Mouse (Mus musculus): ENCODE data around the gene Smc1a. TPM values are rescaled to one million over a fixed set of nuclear protein-coding genes. Genes with fewer than 3 reads are reported as not detected.

Gene Smc1a
- 84.5 and 111 TPM in 2 replicates for polyA plus RNA-seq (2011; ENCODE audit: insufficient read depth, insufficient read length, low replicate concordance, missing spikeins)

GRCm38 (mm10) chrX:152016151-152017145 lies at the start of gene Smc1a, which contains the start of gene Ribc1:
Smc1a (plus strand) TSS chrX:152016428.
Ribc1 (minus strand) TSS chrX:152016295.
- 14% methylated on average over 64 of the region's 64 CpGs for WGBS
- Histone ChIP-seq H3K4me3 (replicated peaks; ENCODE audit: control insufficient read depth, low read depth, low read length) (peak within 1 kb of the TSS; percentile 74), H3K4me1 (ENCODE audit: control insufficient read depth, insufficient read depth, low read length) (no peaks in the 10 kb centered on the region; the same call in 1 of the 2 replicates), H3K27ac (ENCODE audit: control insufficient read depth, insufficient read depth, low read depth, low read length, poor library complexity) (peak within 1 kb of the TSS; percentile 81)
- TF ChIP-seq CTCF (IDR thresholded peaks at IDR 0.05; ENCODE audit: control insufficient read depth, insufficient read depth, low read length), result no peak
- TF ChIP-seq POLR2A (IDR thresholded peaks at IDR 0.05; ENCODE audit: borderline replicate concordance, control insufficient read depth, low read depth, low read length), result peak; percentile 41; the same call in 1 of the 2 replicates

GRCm38 (mm10) chrX:151999006-151999710 lies 17.1 kb upstream of the Smc1a start:
- TF ChIP-seq CTCF (IDR thresholded peaks at IDR 0.05; ENCODE audit: control insufficient read depth, insufficient read depth, low read length), result no peak
- no peak for TF ChIP-seq POLR2A (IDR thresholded peaks at IDR 0.05; ENCODE audit: borderline replicate concordance, control insufficient read depth, low read depth, low read length)
- H3K27ac ChIP-seq (ENCODE audit: control insufficient read depth, insufficient read depth, low read depth, low read length, poor library complexity), result no peak overlapping the region
- no peaks in the 10 kb centered on the region; the same call in 1 of the 2 replicates for H3K4me1 ChIP-seq (ENCODE audit: control insufficient read depth, insufficient read depth, low read length)
- 75% methylated on average over 4 of the region's 4 CpGs for WGBS
- no peak overlapping the region for H3K4me3 ChIP-seq (replicated peaks; ENCODE audit: control insufficient read depth, low read depth, low read length)

GRCm38 (mm10) chrX:152001182-152001684 lies 15.0 kb upstream of the Smc1a start:
- no peaks in the 10 kb centered on the region; the same call in 1 of the 2 replicates for H3K4me1 ChIP-seq (ENCODE audit: control insufficient read depth, insufficient read depth, low read length)
- 20% methylated on average over 9 of the region's 9 CpGs for WGBS
- no peak overlapping the region for H3K27ac ChIP-seq (ENCODE audit: control insufficient read depth, insufficient read depth, low read depth, low read length, poor library complexity)
- TF ChIP-seq POLR2A (IDR thresholded peaks at IDR 0.05; ENCODE audit: borderline replicate concordance, control insufficient read depth, low read depth, low read length), result no peak
- TF ChIP-seq CTCF (IDR thresholded peaks at IDR 0.05; ENCODE audit: control insufficient read depth, insufficient read depth, low read length), result no peak
- peak overlapping the region; percentile 98 for H3K4me3 ChIP-seq (replicated peaks; ENCODE audit: control insufficient read depth, low read depth, low read length)

GRCm38 (mm10) chrX:152001737-152002710 lies 14.2 kb upstream of the Smc1a start, which contains the start of gene Hsd17b10:
Hsd17b10 (plus strand) TSS chrX:152001845.
- WGBS, result 16% methylated on average over 38 of the region's 41 CpGs
- no peak for TF ChIP-seq CTCF (IDR thresholded peaks at IDR 0.05; ENCODE audit: control insufficient read depth, insufficient read depth, low read length)
- TF ChIP-seq POLR2A (IDR thresholded peaks at IDR 0.05; ENCODE audit: borderline replicate concordance, control insufficient read depth, low read depth, low read length), result peak; percentile 65
- Histone ChIP-seq H3K4me1 (ENCODE audit: control insufficient read depth, insufficient read depth, low read length) (no peaks in the 10 kb centered on the region; the same call in 1 of the 2 replicates), H3K27ac (ENCODE audit: control insufficient read depth, insufficient read depth, low read depth, low read length, poor library complexity) (peak within 1 kb of the TSS; percentile 42), H3K4me3 (replicated peaks; ENCODE audit: control insufficient read depth, low read depth, low read length) (peak within 1 kb of the TSS; percentile 98)

- TF ChIP-seq CTCF (IDR thresholded peaks at IDR 0.05; ENCODE audit: control insufficient read depth, insufficient read depth, low read length) (no peak), POLR2A (IDR thresholded peaks at IDR 0.05; ENCODE audit: borderline replicate concordance, control insufficient read depth, low read depth, low read length) (no peak)
- Histone ChIP-seq H3K4me1 (ENCODE audit: control insufficient read depth, insufficient read depth, low read length) (no peaks in the 10 kb centered on the region; the same call in 1 of the 2 replicates), H3K27ac (ENCODE audit: control insufficient read depth, insufficient read depth, low read depth, low read length, poor library complexity) (no peak overlapping the region), H3K4me3 (replicated peaks; ENCODE audit: control insufficient read depth, low read depth, low read length) (no peak overlapping the region)
- 28% methylated on average over 2 of the region's 2 CpGs for WGBS
Measured at GRCm38 (mm10) chrX:152002865-152003264, 13.4 kb upstream of the Smc1a start.

GRCm38 (mm10) chrX:152007863-152008262 lies 8.4 kb upstream of the Smc1a start:
- TF ChIP-seq POLR2A (IDR thresholded peaks at IDR 0.05; ENCODE audit: borderline replicate concordance, control insufficient read depth, low read depth, low read length) (no peak), CTCF (IDR thresholded peaks at IDR 0.05; ENCODE audit: control insufficient read depth, insufficient read depth, low read length) (no peak)
- H3K27ac ChIP-seq (ENCODE audit: control insufficient read depth, insufficient read depth, low read depth, low read length, poor library complexity), result no peak overlapping the region
- H3K4me3 ChIP-seq (replicated peaks; ENCODE audit: control insufficient read depth, low read depth, low read length), result no peak overlapping the region
- 38% methylated on average over 1 of the region's 1 CpGs for WGBS
- H3K4me1 ChIP-seq (ENCODE audit: control insufficient read depth, insufficient read depth, low read length), result no peaks in the 10 kb centered on the region

- H3K4me3 ChIP-seq (replicated peaks; ENCODE audit: control insufficient read depth, low read depth, low read length), result peak overlapping the region; percentile 74
- TF ChIP-seq CTCF (IDR thresholded peaks at IDR 0.05; ENCODE audit: control insufficient read depth, insufficient read depth, low read length) (no peak), POLR2A (IDR thresholded peaks at IDR 0.05; ENCODE audit: borderline replicate concordance, control insufficient read depth, low read depth, low read length) (no peak)
- H3K4me1 ChIP-seq (ENCODE audit: control insufficient read depth, insufficient read depth, low read length), result no peaks in the 10 kb centered on the region; the same call in 1 of the 2 replicates
- peak overlapping the region; percentile 68 for H3K27ac ChIP-seq (ENCODE audit: control insufficient read depth, insufficient read depth, low read depth, low read length, poor library complexity)
- 12% methylated on average over 11 of the region's 11 CpGs for WGBS
Measured at GRCm38 (mm10) chrX:152015752-152016150, 477 bp upstream of the Smc1a start.

Data from bone marrow, adult 2 months (tissue).